Mouse (Mus musculus): ENCODE data around the gene Anapc15-ps. TPM values are rescaled to one million over a fixed set of nuclear protein-coding genes. Genes with fewer than 3 reads are reported as not detected.

Anapc15-ps gene
- total and polyA plus RNA-seq, 2 experiments from 2014 or later, result not detected

GRCm38 (mm10) chr10:95659471-95660150 lies 13.6 kb downstream of the Anapc15-ps start:
- Histone ChIP-seq H3K36me3 (replicated peaks; ENCODE audit: control insufficient read depth, insufficient read depth, low read length) (no peaks in the 10 kb centered on the region), H3K4me2 (ENCODE audit: low read depth, low read length) (no peak overlapping the region), H3K27ac (ENCODE audit: low read depth) (peak overlapping the region; percentile 39; the same call in 1 of the 2 replicates), H3K9me3 (replicated peaks; ENCODE audit: control insufficient read depth, low read length) (no peaks in the 10 kb centered on the region), H3K27me3 (ENCODE audit: control insufficient read depth, insufficient read depth, low read length) (no peaks in the 10 kb centered on the region), H3K9ac (replicated peaks; ENCODE audit: low read depth, low read length) (no peak overlapping the region), H3K4me1 (ENCODE audit: control insufficient read depth, insufficient read depth) (no peaks in the 10 kb centered on the region), H3K4me3 (ENCODE audit: low read depth, low read length) (no peak overlapping the region)
- 68% methylated on average over 8 of the region's 8 CpGs for WGBS
- TF ChIP-seq EP300 (IDR thresholded peaks at IDR 0.05; ENCODE audit: low read depth) (no peak), CTCF (IDR thresholded peaks at IDR 0.05; ENCODE audit: low read depth) (no peak)
- DNase-seq (ENCODE audit: low spot score) (no peak), ATAC-seq (ENCODE audit: insufficient read depth, low read depth) (peak; percentile 44; the same call in 1 of the 2 replicates)

GRCm38 (mm10) chr10:95658836-95659343 lies 14.4 kb downstream of the Anapc15-ps start:
- H3K27ac ChIP-seq (ENCODE audit: low read depth), result no peak overlapping the region
- H3K36me3 ChIP-seq (replicated peaks; ENCODE audit: control insufficient read depth, insufficient read depth, low read length), result no peaks in the 10 kb centered on the region
- ATAC-seq (ENCODE audit: insufficient read depth, low read depth) (no peak), DNase-seq (ENCODE audit: low spot score) (no peak)
- H3K9ac ChIP-seq (replicated peaks; ENCODE audit: low read depth, low read length), result no peak overlapping the region
- H3K27me3 ChIP-seq (ENCODE audit: control insufficient read depth, insufficient read depth, low read length), result no peaks in the 10 kb centered on the region
- H3K9me3 ChIP-seq (replicated peaks; ENCODE audit: control insufficient read depth, low read length), result no peaks in the 10 kb centered on the region
- H3K4me3 ChIP-seq (ENCODE audit: low read depth, low read length), result no peak overlapping the region
- no peak overlapping the region for H3K4me2 ChIP-seq (ENCODE audit: low read depth, low read length)
- H3K4me1 ChIP-seq (ENCODE audit: control insufficient read depth, insufficient read depth), result no peaks in the 10 kb centered on the region
- WGBS, result 42% methylated on average over 6 of the region's 6 CpGs
- TF ChIP-seq CTCF (IDR thresholded peaks at IDR 0.05; ENCODE audit: low read depth) (no peak), EP300 (IDR thresholded peaks at IDR 0.05; ENCODE audit: low read depth) (no peak)

- Histone ChIP-seq H3K4me3 (ENCODE audit: low read depth, low read length) (no peak overlapping the region), H3K9ac (replicated peaks; ENCODE audit: low read depth, low read length) (no peak overlapping the region), H3K4me2 (ENCODE audit: low read depth, low read length) (no peak overlapping the region), H3K27me3 (ENCODE audit: control insufficient read depth, insufficient read depth, low read length) (no peaks in the 10 kb centered on the region), H3K4me1 (ENCODE audit: control insufficient read depth, insufficient read depth) (no peaks in the 10 kb centered on the region), H3K9me3 (replicated peaks; ENCODE audit: control insufficient read depth, low read length) (no peaks in the 10 kb centered on the region), H3K27ac (ENCODE audit: low read depth) (no peak overlapping the region), H3K36me3 (replicated peaks; ENCODE audit: control insufficient read depth, insufficient read depth, low read length) (no peaks in the 10 kb centered on the region)
- no peak for ATAC-seq (ENCODE audit: insufficient read depth, low read depth)
- 79% methylated on average over 10 of the region's 10 CpGs for WGBS
- no peak for DNase-seq (ENCODE audit: low spot score)
- TF ChIP-seq EP300 (IDR thresholded peaks at IDR 0.05; ENCODE audit: low read depth), result no peak
- no peak for TF ChIP-seq CTCF (IDR thresholded peaks at IDR 0.05; ENCODE audit: low read depth)
Observed at GRCm38 (mm10) chr10:95656236-95657225, 16.7 kb downstream of the Anapc15-ps start.

- H3K4me1 ChIP-seq (ENCODE audit: control insufficient read depth, insufficient read depth), result no peaks in the 10 kb centered on the region
- H3K27ac ChIP-seq (ENCODE audit: low read depth), result no peak overlapping the region
- H3K36me3 ChIP-seq (replicated peaks; ENCODE audit: control insufficient read depth, insufficient read depth, low read length), result no peaks in the 10 kb centered on the region
- WGBS, result 83% methylated on average over 5 of the region's 5 CpGs
- H3K4me3 ChIP-seq (ENCODE audit: low read depth, low read length), result no peak overlapping the region
- TF ChIP-seq CTCF (IDR thresholded peaks at IDR 0.05; ENCODE audit: low read depth), result no peak
- TF ChIP-seq EP300 (IDR thresholded peaks at IDR 0.05; ENCODE audit: low read depth), result no peak
- no peak overlapping the region for H3K4me2 ChIP-seq (ENCODE audit: low read depth, low read length)
- no peaks in the 10 kb centered on the region for H3K27me3 ChIP-seq (ENCODE audit: control insufficient read depth, insufficient read depth, low read length)
- DNase-seq (ENCODE audit: low spot score), result no peak
- no peaks in the 10 kb centered on the region for H3K9me3 ChIP-seq (replicated peaks; ENCODE audit: control insufficient read depth, low read length)
- no peak for ATAC-seq (ENCODE audit: insufficient read depth, low read depth)
- no peak overlapping the region for H3K9ac ChIP-seq (replicated peaks; ENCODE audit: low read depth, low read length)
Observed at GRCm38 (mm10) chr10:95652131-95652530, 21.1 kb downstream of the Anapc15-ps start.

- WGBS, result 91% methylated on average over 11 of the region's 11 CpGs
- Histone ChIP-seq H3K9ac (replicated peaks; ENCODE audit: low read depth, low read length) (no peak overlapping the region), H3K9me3 (replicated peaks; ENCODE audit: control insufficient read depth, low read length) (no peaks in the 10 kb centered on the region), H3K27ac (ENCODE audit: low read depth) (no peak overlapping the region), H3K4me2 (ENCODE audit: low read depth, low read length) (no peak overlapping the region), H3K27me3 (ENCODE audit: control insufficient read depth, insufficient read depth, low read length) (no peaks in the 10 kb centered on the region), H3K4me3 (ENCODE audit: low read depth, low read length) (no peak overlapping the region), H3K36me3 (replicated peaks; ENCODE audit: control insufficient read depth, insufficient read depth, low read length) (no peaks in the 10 kb centered on the region), H3K4me1 (ENCODE audit: control insufficient read depth, insufficient read depth) (peaks cover 6% of the 10 kb centered on the region; the same call in 1 of the 2 replicates)
- TF ChIP-seq EP300 (IDR thresholded peaks at IDR 0.05; ENCODE audit: low read depth) (no peak), CTCF (IDR thresholded peaks at IDR 0.05; ENCODE audit: low read depth) (no peak)
- ATAC-seq (ENCODE audit: insufficient read depth, low read depth) (no peak), DNase-seq (ENCODE audit: low spot score) (no peak)
Observed at GRCm38 (mm10) chr10:95648326-95648888, 24.8 kb downstream of the Anapc15-ps start.

Measured in heart, postnatal 0 days (tissue).